Mouse (Mus musculus): ENCODE measurements around the gene Mea1. TPM values are rescaled to one million over a fixed set of nuclear protein-coding genes. Genes with fewer than 3 reads are reported as not detected.

Gene Mea1
- total RNA-seq, 2 experiments from 2014 or later = 44.2 to 47.1 TPM

GRCm38 (mm10) chr17:46728496-46728895 is 49.9 kb downstream of the Mea1 start:
- no peak for DNase-seq
- intact Hi-C loops (cut with DNase I) = no loop called here

DNA sequence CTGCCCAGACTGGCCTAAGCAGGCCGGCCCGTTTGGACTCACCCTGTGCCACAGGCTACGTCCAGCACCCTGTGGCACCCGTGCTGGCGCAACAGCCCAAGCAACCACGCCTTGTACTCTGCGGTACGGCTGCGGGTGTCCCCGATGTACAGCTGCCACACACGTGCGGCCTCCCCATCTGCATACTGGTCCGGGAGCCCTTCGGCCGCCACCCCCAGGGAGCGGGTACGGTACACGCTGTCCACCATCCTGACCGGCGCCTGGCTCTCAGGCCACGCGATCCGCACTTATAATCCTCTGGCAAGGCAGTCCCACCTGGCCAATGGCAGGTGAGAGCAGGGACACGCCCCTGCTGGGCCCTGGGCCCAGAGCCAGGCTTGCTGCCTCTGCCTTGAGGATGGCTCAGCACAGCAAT is 50.3 kb downstream of the Mea1 start, which contains the start of gene Gnmt:
TSS of gene Gnmt (minus strand) at position 265 of the 415 bp plus-strand sequence.
- DNase-seq = no peak
- intact Hi-C loops (cut with DNase I) = no loop called here

Other genes with a start within 250 kb of the Mea1 start
- gene Crip3, start 249.9 kb upstream of the Mea1 start, total RNA-seq (2021) = 1 to 10 TPM in 1 of 2 experiments, under 1 TPM in 1; 0.79 to 2.3 TPM
- not detected for gene Slc22a7, start 240.3 kb upstream of the Mea1 start, total RNA-seq (2021)
- gene Ttbk1, start 191.1 kb upstream of the Mea1 start, total RNA-seq (2021) = under 1 TPM; 0.29 to 0.48 TPM
- gene Dnph1, start 182.1 kb upstream of the Mea1 start, total RNA-seq (2021) = 1 to 10 TPM; 2.1 to 2.4 TPM
- 10 to 100 TPM; 17.0 to 18.2 TPM for gene Cul9, start 132.4 kb upstream of the Mea1 start, total RNA-seq (2021)
- gene Srf, start 122.6 kb upstream of the Mea1 start, total RNA-seq (2021) = 100 to 1,000 TPM in 1 of 2 experiments, 10 to 100 TPM in 1; 93.0 to 109 TPM
- gene Ptk7, start 49.3 kb upstream of the Mea1 start, total RNA-seq (2021) = 1 to 10 TPM; 9.1 to 9.2 TPM
- gene Klc4, start 32.8 kb upstream of the Mea1 start, total RNA-seq (2021) = 10 to 100 TPM; 24.5 to 25.3 TPM
- 100 to 1,000 TPM; 106 to 121 TPM for gene Mrpl2, start 32.6 kb upstream of the Mea1 start, total RNA-seq (2021)
- gene Cul7, start 28.5 kb upstream of the Mea1 start, total RNA-seq (2021) = 10 to 100 TPM; 30.3 to 37.6 TPM
- 10 to 100 TPM in 1 of 2 experiments, 1 to 10 TPM in 1; 9.8 to 14.2 TPM for gene Rrp36, start 4.4 kb upstream of the Mea1 start, total RNA-seq (2021)
- gene Klhdc3, start 2.1 kb downstream of the Mea1 start, total RNA-seq (2021) = 100 to 1,000 TPM; 127 TPM
- 10 to 100 TPM; 35.0 to 35.3 TPM for gene Ppp2r5d, start 26.3 kb downstream of the Mea1 start, total RNA-seq (2021)
- gene Pex6, start 32.7 kb downstream of the Mea1 start, total RNA-seq (2021) = 10 to 100 TPM; 24.3 to 25.1 TPM
- gene Gnmt, start 50.4 kb downstream of the Mea1 start, total RNA-seq (2021) = under 1 TPM; 0.26 to 0.41 TPM
- gene Cnpy3, start 73.4 kb downstream of the Mea1 start, total RNA-seq (2021) = 10 to 100 TPM; 18.7 to 19.4 TPM
- gene Ptcra, start 84.9 kb downstream of the Mea1 start, total RNA-seq (2021) = under 1 TPM in 1 of 2 experiments, not detected in 1; 0.78 TPM
- gene 2310039H08Rik, start 93.8 kb downstream of the Mea1 start, total RNA-seq (2021) = 10 to 100 TPM; 21.0 to 23.3 TPM
- 10 to 100 TPM; 51.2 to 59.5 TPM for gene Rpl7l1, start 103.9 kb downstream of the Mea1 start, total RNA-seq (2021)
- gene Bicral, start 179.7 kb downstream of the Mea1 start, total RNA-seq (2021) = 10 to 100 TPM; 13.1 to 15.4 TPM
- 10 to 100 TPM; 17.6 to 20.0 TPM for gene Tbcc, start 211.9 kb downstream of the Mea1 start, total RNA-seq (2021)
- gene Prph2, start 231.7 kb downstream of the Mea1 start, total RNA-seq (2021) = not detected

Measured in heart, postnatal 14 days (tissue).